In the genomic region with DNA sequence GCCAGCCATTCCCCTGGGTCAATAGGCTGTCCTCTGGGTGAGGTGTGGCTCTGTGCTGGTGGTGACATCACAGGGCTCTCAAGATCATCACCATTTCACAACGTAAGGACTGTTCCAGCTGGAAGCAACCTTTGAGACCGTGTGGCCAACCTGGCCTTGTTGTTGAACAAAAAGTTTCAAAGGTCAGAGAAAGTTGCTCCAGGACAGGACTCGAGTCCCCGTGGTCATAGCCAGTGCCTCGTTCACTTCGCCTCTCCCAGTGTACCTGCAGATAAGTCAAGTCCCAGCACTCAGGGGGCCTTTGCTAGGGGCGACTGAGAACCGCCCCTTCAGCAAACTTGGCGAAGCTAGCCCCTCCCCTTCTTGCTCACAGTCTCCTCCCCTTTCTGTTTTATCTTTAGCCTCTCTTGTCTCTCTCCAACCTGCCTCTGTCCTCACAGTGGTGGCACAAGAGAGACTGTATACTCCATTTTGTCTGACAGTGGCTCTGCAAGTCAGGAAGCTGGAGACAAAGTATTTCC, we compare ENCODE assay signal across 8 mouse cellular contexts. TPM values are rescaled to one million over a fixed set of nuclear protein-coding genes. Genes with fewer than 3 reads are reported as not detected.
DNase-seq lines count a peak whose midpoint lies in the region; TF ChIP-seq lines count a peak whose summit lies in the region.
"Had no signal": no experiment of that assay in that cellular context is flagged by ENCODE, and none has a peak within 500 bp of the region (broad histone marks: within the 10 kb centered on the region; RNA-seq: fewer than 3 reads in every experiment).

No protein-coding gene starts in this region.

- H3K27me3 ChIP-seq in liver, adult 2 months (ENCODE audit: control insufficient read depth, insufficient read depth, low read length) = no peaks in the 10 kb centered on the region
- H3K27me3 ChIP-seq: forebrain, embryonic 12.5 days had no signal

- 0 out of 2 replicates have a peak, but pooled peaks cover 2% of the 10 kb centered on the region for H3K4me1 ChIP-seq in lung, adult 2 months (ENCODE audit: control insufficient read depth, insufficient read depth, low read length)
- no peaks in the 10 kb centered on the region; the same call in 1 of the 2 replicates for H3K4me1 ChIP-seq in cortical plate, adult 2 months (ENCODE audit: control insufficient read depth, insufficient read depth, low read length)
- peaks cover 17% of the 10 kb centered on the region for H3K4me1 ChIP-seq in liver, adult 2 months (ENCODE audit: control insufficient read depth, insufficient read depth, low read length)
- H3K4me1 ChIP-seq: forebrain, embryonic 12.5 days had no signal

- TF ChIP-seq POLR2A in lung, adult 2 months (IDR thresholded peaks at IDR 0.05; ENCODE audit: borderline replicate concordance, extremely low read depth, low read depth, low read length) = no peak
- no peak for TF ChIP-seq POLR2A in cortical plate, adult 2 months (IDR thresholded peaks at IDR 0.05; ENCODE audit: extremely low read depth, insufficient read depth, low read length)
- 0 out of 2 replicates have a peak, but pooled peaks have one; percentile 18 for TF ChIP-seq POLR2A in liver, adult 2 months (IDR thresholded peaks at IDR 0.05; ENCODE audit: extremely low read depth, insufficient read depth, low read length)

- H3K9ac ChIP-seq in liver, adult 2 months (ENCODE audit: low read depth, low read length) = peak overlapping the region; percentile 19; the same call in 1 of the 2 replicates
- H3K9ac ChIP-seq: forebrain, embryonic 12.5 days had no signal

- no peaks in the 10 kb centered on the region for H3K36me3 ChIP-seq in liver, adult 2 months (ENCODE audit: control insufficient read depth, insufficient read depth, low read length)
- H3K36me3 ChIP-seq: forebrain, embryonic 12.5 days had no signal

- H3K27ac ChIP-seq in cortical plate, adult 2 months (ENCODE audit: insufficient read depth, low read length) = 0 out of 2 replicates have a peak overlapping the region, but pooled peaks have one; percentile 17
- H3K27ac ChIP-seq in liver, adult 2 months (replicated peaks; ENCODE audit: insufficient read depth, low read depth, low read length) = peak overlapping the region; percentile 89
- H3K27ac ChIP-seq: forebrain, embryonic 12.5 days had no signal

- TF ChIP-seq CTCF in lung, adult 2 months (IDR thresholded peaks at IDR 0.05; ENCODE audit: insufficient read depth, low read length) = no peak
- no peak for TF ChIP-seq CTCF in cortical plate, adult 2 months (IDR thresholded peaks at IDR 0.05; ENCODE audit: extremely low read depth, insufficient read depth, low read length)
- no peak for TF ChIP-seq CTCF in liver, adult 2 months (IDR thresholded peaks at IDR 0.05; ENCODE audit: low read depth, low read length)

- WGBS in lung, adult 2 months = 27% methylated on average over 9 of the region's 9 CpGs
- WGBS in liver, adult 2 months = 10% methylated on average over 9 of the region's 9 CpGs

- H3K4me3 ChIP-seq in lung, adult 2 months (replicated peaks; ENCODE audit: extremely low read depth, low read depth, low read length) = no peak overlapping the region
- H3K4me3 ChIP-seq in cortical plate, adult 2 months (ENCODE audit: insufficient read depth, low read length) = no peak overlapping the region
- H3K4me3 ChIP-seq in liver, adult 2 months (ENCODE audit: insufficient read depth, low read depth, low read length) = no peak overlapping the region
- H3K4me3 ChIP-seq: forebrain, embryonic 12.5 days had no signal

- DNase-seq in lung, adult 2 months = peak; percentile 22
- DNase-seq in lung, postnatal 14 days = no peak
- peak; percentile 100 for DNase-seq in liver, adult 2 months (ENCODE audit: extremely low read depth, low read depth, low spot score)
- DNase-seq in thymus, postnatal 25 days = peak; percentile 36
- no peak for DNase-seq in right cerebral cortex, postnatal 25 days
- DNase-seq in layer of hippocampus, postnatal 14 days (ENCODE audit: low spot score in 2 of 2) = no peak

- no peaks in the 10 kb centered on the region for H3K79me2 ChIP-seq in liver, adult 2 months (ENCODE audit: control insufficient read depth, insufficient read depth, low read length)

RNA-seq across cellular contexts. Expression of gene Atl2, which starts 22.6 kb away (rescaled TPM):
- 8.0 and 10.7 TPM in 2 replicates for polyA plus RNA-seq in lung, adult 2 months (2012; rRNA removed)
- 41.6 and 43.1 TPM in 2 replicates for polyA plus RNA-seq in cortical plate, adult 2 months (2012; rRNA removed)
- total RNA-seq in liver, adult 2 months (2014; rRNA removed) = 64.2 and 77.9 TPM in 2 replicates
- polyA plus RNA-seq in liver, adult 2 months (2012; rRNA removed) = 25.8 and 28.2 TPM in 2 replicates
- 10 to 100 TPM; 51.4 to 59.3 TPM for total RNA-seq in layer of hippocampus, postnatal 14 days (2021)

Comparison
In these comparisons a context has a peak if more than half of its experiments do, and no peak if none do; other contexts are left out.
1. DNase-seq: peak in lung, adult 2 months (single experiment), liver, adult 2 months (single experiment) and thymus, postnatal 25 days (single experiment); none in lung, postnatal 14 days (single experiment), right cerebral cortex, postnatal 25 days (single experiment) and layer of hippocampus, postnatal 14 days (0 of 2).